Mouse (Mus musculus) liver, adult 2 months (tissue): ENCODE results near the gene Usp31. TPM values are rescaled to one million over a fixed set of nuclear protein-coding genes. Genes with fewer than 3 reads are reported as not detected.

ENCODE experiments used
- DNase-seq: peaks from one replicate; pipeline ENCODE4 v3.0.0-alpha.2; 2011; ENCODE audit warnings: low read depth, low spot score; ENCODE audit errors: extremely low read depth
- H3K27ac ChIP-seq: fragments of 200-500 bp; replicated peaks from 2 replicates; pipeline ENCODE4 v1.5.1; 2012; ENCODE audit warnings: low read depth, mild to moderate bottlenecking, control low read depth, inconsistent platforms, low read length; ENCODE audit not compliant: insufficient read depth
- H3K27me3 ChIP-seq: fragments of 200-500 bp; 2 replicates; pipeline ENCODE4 v1.6.1; 2012; ENCODE audit warnings: mild to moderate bottlenecking, moderate library complexity, low read length, inconsistent platforms; ENCODE audit not compliant: control insufficient read depth, insufficient read depth
- H3K36me3 ChIP-seq: fragments of 200-500 bp; 2 replicates; pipeline ENCODE4 v1.6.1; 2012; ENCODE audit warnings: low read length, inconsistent platforms; ENCODE audit not compliant: control insufficient read depth, insufficient read depth
- H3K4me1 ChIP-seq: fragments of 200-500 bp; 2 replicates; pipeline ENCODE4 v1.6.1; 2011; ENCODE audit warnings: low read length; ENCODE audit not compliant: control insufficient read depth, insufficient read depth
- H3K4me3 ChIP-seq: fragments of 200-500 bp; 2 replicates; pipeline ENCODE4 v1.5.1; 2011; ENCODE audit warnings: low read depth, mild to moderate bottlenecking, control low read depth, low read length, moderate library complexity; ENCODE audit not compliant: insufficient read depth
- H3K79me2 ChIP-seq: fragments of 200-500 bp; 2 replicates; pipeline ENCODE4 v1.6.1; 2012; ENCODE audit warnings: inconsistent platforms, mild to moderate bottlenecking, low read length, moderate library complexity; ENCODE audit not compliant: control insufficient read depth, insufficient read depth
- H3K9ac ChIP-seq: fragments of 200-500 bp; 2 replicates; pipeline ENCODE4 v1.6.1; 2012; ENCODE audit warnings: low read depth, mild to moderate bottlenecking, control low read depth, inconsistent platforms, low read length
- CTCF ChIP-seq: fragments of 200-500 bp; IDR thresholded peaks from 2 replicates; pipeline ENCODE4 v1.5.1; 2011; ENCODE audit warnings: low read depth, low read length, control low read depth
- POLR2A ChIP-seq: fragments of 200-500 bp; IDR thresholded peaks from 2 replicates; pipeline ENCODE4 v1.6.1; 2011; ENCODE audit warnings: low read length, control low read depth; ENCODE audit not compliant: insufficient read depth; ENCODE audit errors: extremely low read depth
- WGBS: fragments of 180-500 bp; shearing (Covaris S2); methylation state at CpG from one replicate; pipeline ENCODE4 v1.1.7; 2018; 5-methylcytosine and 5-hydroxymethylcytosine counted together
- polyA plus RNA-seq: library from polyadenylated mRNA; depleted of rRNA; stranded (reverse); fragments of >200 nt; gene quantifications from 2 replicates; pipeline ENCODE4 v1.2.3, GENCODE M21; 2012; rRNA removed
- total RNA-seq: library from RNA; depleted of rRNA; stranded (reverse); fragments of >200 nt; gene quantifications from 2 replicates; pipeline ENCODE4 v1.2.3, GENCODE M21; 2014; rRNA removed

Gene Usp31
- total RNA-seq (4.5 and 5.7 TPM in 2 replicates), polyA plus RNA-seq (1.4 and 2.5 TPM in 2 replicates)

DNA sequence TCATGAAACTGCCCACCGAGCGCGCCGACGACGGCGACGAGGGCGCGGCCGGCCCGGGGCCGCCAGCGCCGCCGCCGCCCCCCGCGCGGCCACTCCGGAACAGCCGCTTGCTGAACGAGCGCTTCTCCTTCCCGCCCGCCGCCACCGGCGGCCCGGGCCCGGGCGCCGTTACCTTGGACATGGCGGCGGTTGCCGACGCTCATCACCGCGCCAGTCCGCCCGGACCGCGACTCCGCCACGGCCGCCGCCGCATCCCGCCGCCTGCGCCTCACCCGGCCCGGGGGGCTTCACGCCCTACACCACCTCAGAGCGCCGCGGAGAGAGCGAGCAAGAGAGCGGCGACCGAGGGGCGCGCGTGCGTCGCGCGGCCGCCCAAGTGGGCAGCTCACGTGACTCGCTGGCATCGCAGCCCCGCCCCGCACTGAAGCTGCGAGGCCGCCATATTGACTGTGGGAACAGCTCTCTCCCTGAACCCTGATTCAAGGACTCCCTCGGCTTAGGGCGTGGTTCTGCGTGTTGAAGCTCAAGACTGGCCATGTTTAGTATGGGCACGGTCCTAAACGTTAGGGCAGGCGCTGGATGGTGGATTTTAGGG is at the start of gene Usp31:
Gene Usp31 (minus strand): TSS at position 181 of the 595 bp plus-strand sequence.
- under 1% methylated on average over 58 of the region's 82 CpGs for WGBS
- Histone ChIP-seq H3K36me3 (no peaks in the 10 kb centered on the region), H3K27ac (no peak within 1 kb of the TSS), H3K4me3 (peak within 1 kb of the TSS; percentile 76), H3K79me2 (peaks cover 10% of the 10 kb centered on the region; the same call in 1 of the 2 replicates), H3K27me3 (no peaks in the 10 kb centered on the region), H3K9ac (peak within 1 kb of the TSS; percentile 82), H3K4me1 (0 out of 2 replicates have a peak, but pooled peaks cover 3% of the 10 kb centered on the region)
- DNase-seq = peak; percentile 91
- TF ChIP-seq POLR2A (0 out of 2 replicates have a peak, but pooled peaks have one; percentile 29), CTCF (no peak)

DNA sequence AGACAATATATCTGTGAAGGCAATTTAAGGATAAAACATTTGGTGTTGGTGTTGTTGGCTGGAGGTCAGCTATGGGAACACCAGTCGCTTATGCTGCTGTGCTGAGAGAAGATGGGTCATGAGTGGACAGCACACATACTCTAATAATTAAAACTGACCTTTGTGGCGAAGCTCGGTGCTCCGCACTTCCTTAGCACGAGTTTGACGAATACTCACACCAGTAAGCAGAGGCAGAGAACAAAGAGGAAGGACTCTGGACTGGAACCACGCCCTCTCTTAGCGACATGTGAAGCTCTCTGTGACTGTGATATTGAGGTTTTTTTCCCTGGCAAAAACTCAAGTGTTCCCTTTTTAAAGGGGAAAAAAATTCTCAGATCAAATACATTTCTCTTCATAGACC is 47.7 kb upstream of the Usp31 start:
- Histone ChIP-seq H3K36me3 (no peaks in the 10 kb centered on the region), H3K4me1 (no peaks in the 10 kb centered on the region), H3K4me3 (no peak overlapping the region), H3K27me3 (no peaks in the 10 kb centered on the region), H3K79me2 (no peaks in the 10 kb centered on the region), H3K9ac (no peak overlapping the region), H3K27ac (no peak overlapping the region)
- WGBS = 67% methylated on average over 8 of the region's 8 CpGs
- no peak for TF ChIP-seq POLR2A
- TF ChIP-seq CTCF = no peak
- no peak for DNase-seq

DNA sequence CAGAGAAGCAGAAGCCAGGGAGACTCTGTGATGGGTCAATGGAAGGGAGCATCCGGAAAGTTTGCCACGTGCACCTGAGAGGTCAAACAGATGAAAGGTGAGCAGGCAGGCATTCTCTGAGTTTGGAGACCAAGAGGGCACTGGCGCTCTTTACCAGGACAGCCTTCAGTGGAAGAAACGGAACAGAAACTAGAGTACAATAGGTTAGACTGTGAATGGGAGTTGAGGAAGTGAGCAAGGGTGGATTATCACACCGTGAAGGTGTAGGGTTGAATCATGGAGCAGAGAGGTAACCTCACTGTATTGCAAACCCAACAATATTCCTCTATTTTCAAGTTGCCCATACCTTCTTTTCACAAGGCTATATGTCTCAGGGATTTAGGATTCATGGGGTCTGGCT is 43.2 kb upstream of the Usp31 start:
- 80% methylated on average over 5 of the region's 5 CpGs for WGBS

GRCm38 (mm10) chr7:121737511-121738415 is 30.7 kb upstream of the Usp31 start:
- WGBS = 44% methylated on average over 29 of the region's 29 CpGs
- Histone ChIP-seq H3K27me3 (peaks cover 2% of the 10 kb centered on the region; the same call in 1 of the 2 replicates), H3K4me1 (no peaks in the 10 kb centered on the region; the same call in 1 of the 2 replicates), H3K4me3 (no peak overlapping the region), H3K9ac (no peak overlapping the region), H3K36me3 (no peaks in the 10 kb centered on the region), H3K79me2 (no peaks in the 10 kb centered on the region), H3K27ac (no peak overlapping the region)
- TF ChIP-seq CTCF (no peak), POLR2A (no peak)
- peak; percentile 86 for DNase-seq

More for the DNA sequence above, 43.2 kb upstream of the Usp31 start:
- Histone ChIP-seq H3K36me3 (no peaks in the 10 kb centered on the region), H3K27me3 (no peaks in the 10 kb centered on the region), H3K79me2 (no peaks in the 10 kb centered on the region), H3K4me3 (no peak overlapping the region), H3K4me1 (no peaks in the 10 kb centered on the region), H3K9ac (no peak overlapping the region), H3K27ac (no peak overlapping the region)
- TF ChIP-seq POLR2A (no peak), CTCF (no peak)
- DNase-seq = no peak

- Histone ChIP-seq H3K4me3 (no peak within 1 kb of the TSS), H3K27me3 (peaks cover 2% of the 10 kb centered on the region; the same call in 1 of the 2 replicates), H3K79me2 (no peaks in the 10 kb centered on the region), H3K4me1 (no peaks in the 10 kb centered on the region; the same call in 1 of the 2 replicates), H3K9ac (no peak within 1 kb of the TSS), H3K36me3 (no peaks in the 10 kb centered on the region), H3K27ac (no peak within 1 kb of the TSS)
- TF ChIP-seq POLR2A (no peak), CTCF (peak; percentile 97)
- 2% methylated on average over 38 of the region's 38 CpGs for WGBS
- DNase-seq = peak; percentile 61
Observed at GRCm38 (mm10) chr7:121734171-121734831, 27.2 kb upstream of the Usp31 start, which contains the start of gene Scnn1g. Gene Scnn1g, plus strand, starts transcription at chr7:121734479.
